Mouse (Mus musculus) lung, embryonic 14.5 days (tissue): ENCODE measurements around the gene H2-Ke6. TPM values are rescaled to one million over a fixed set of nuclear protein-coding genes. Genes with fewer than 3 reads are reported as not detected.

Experiments
- ATAC-seq: fragments of 200-750 bp; cut with Nextera tagmentation; 2 replicates; pipeline ENCODE4 v1.8.0; 2017; ENCODE audit warnings: mild to moderate bottlenecking, moderate TSS enrichment, moderate library complexity; ENCODE audit not compliant: insufficient read depth
- DNase-seq: peaks from one replicate; pipeline ENCODE4 v3.0.0-alpha.2; 2015
- H3K27ac ChIP-seq: fragments of 300-500 bp; sonication (generic); 2 replicates; pipeline ENCODE4 v1.5.1; 2014; ENCODE audit warnings: low read depth, mild to moderate bottlenecking, moderate library complexity
- H3K27me3 ChIP-seq: fragments of 300-500 bp; sonication (generic); 2 replicates; pipeline ENCODE4 v1.6.1; 2014; ENCODE audit warnings: low read length, control low read depth; ENCODE audit not compliant: insufficient read depth
- H3K36me3 ChIP-seq: fragments of 300-500 bp; sonication (generic); 2 replicates; pipeline ENCODE4 v1.6.1; 2014; ENCODE audit warnings: control low read depth; ENCODE audit not compliant: insufficient read depth
- H3K4me1 ChIP-seq: fragments of 300-500 bp; sonication (generic); 2 replicates; pipeline ENCODE4 v1.6.1; 2014; ENCODE audit warnings: antibody characterized with exemption, control low read depth; ENCODE audit not compliant: insufficient read depth
- H3K4me2 ChIP-seq: fragments of 300-500 bp; sonication (generic); 2 replicates; pipeline ENCODE4 v1.6.1; 2014; ENCODE audit warnings: mild to moderate bottlenecking
- H3K4me3 ChIP-seq: fragments of 300-500 bp; sonication (generic); 2 replicates; pipeline ENCODE4 v1.5.1; 2014; ENCODE audit warnings: low read depth, low read length
- H3K9ac ChIP-seq: fragments of 300-500 bp; sonication (generic); 2 replicates; pipeline ENCODE4 v1.6.1; 2014
- H3K9me3 ChIP-seq: fragments of 300-500 bp; sonication (generic); 2 replicates; pipeline ENCODE4 v1.6.1; 2016; ENCODE audit warnings: low read depth, low read length, control low read depth
- CTCF ChIP-seq: IDR thresholded peaks from 2 replicates; pipeline ENCODE4 v1.5.1; 2016; ENCODE audit warnings: antibody characterized with exemption, low read depth
- WGBS: fragments of 180-500 bp; shearing (Covaris S2); extraction: QIAGEN DNeasy Blood & Tissue Kit; methylation state at CpG from one replicate; pipeline ENCODE4 v1.1.7; 2014; 5-methylcytosine and 5-hydroxymethylcytosine counted together
- polyA plus RNA-seq: library from polyadenylated mRNA; unstranded; fragments of >200 nt; fragmentation: Nextera tagmentation; extraction: Ambion mirVana; gene quantifications from 2 replicates; pipeline ENCODE4 v1.2.1, GENCODE M21; 2014

H2-Ke6 gene
- polyA plus RNA-seq, 1 experiment from 2014 or later: 40.6 TPM

- Histone ChIP-seq H3K4me2 (no peak overlapping the region), H3K9me3 (no peaks in the 10 kb centered on the region), H3K27ac (no peak overlapping the region), H3K4me1 (peaks cover 13% of the 10 kb centered on the region; the same call in 1 of the 2 replicates), H3K9ac (no peak overlapping the region), H3K27me3 (0 out of 2 replicates have a peak, but pooled peaks cover 3% of the 10 kb centered on the region), H3K4me3 (no peak overlapping the region), H3K36me3 (peaks cover 44% of the 10 kb centered on the region)
- 75% methylated on average over 8 of the region's 9 CpGs for WGBS
- ATAC-seq (no peak), DNase-seq (no peak)
- TF ChIP-seq CTCF: no peak
Observed at GRCm38 (mm10) chr17:34035517-34035916, 7.7 kb upstream of the H2-Ke6 start.

- DNase-seq (peak; percentile 73), ATAC-seq (no peak)
- peaks cover 21% of the 10 kb centered on the region; the same call in 1 of the 2 replicates for H3K4me1 ChIP-seq
- WGBS: 70% methylated on average over 10 of the region's 10 CpGs
- no peak overlapping the region for H3K4me2 ChIP-seq
- no peak overlapping the region for H3K27ac ChIP-seq
- H3K36me3 ChIP-seq: peaks cover 57% of the 10 kb centered on the region
- TF ChIP-seq CTCF: peak; percentile 71
- H3K27me3 ChIP-seq: 0 out of 2 replicates have a peak, but pooled peaks cover 3% of the 10 kb centered on the region
- no peak overlapping the region for H3K4me3 ChIP-seq
- no peaks in the 10 kb centered on the region for H3K9me3 ChIP-seq
- no peak overlapping the region for H3K9ac ChIP-seq
Observed at GRCm38 (mm10) chr17:34034064-34034463, 6.2 kb upstream of the H2-Ke6 start.

- WGBS: 89% methylated on average over 9 of the region's 9 CpGs
- peak overlapping the region; percentile 79; the same call in 1 of the 2 replicates for H3K4me3 ChIP-seq
- ATAC-seq (no peak), DNase-seq (no peak)
- H3K36me3 ChIP-seq: peaks cover 63% of the 10 kb centered on the region
- peak overlapping the region; percentile 98 for H3K4me2 ChIP-seq
- no peak for TF ChIP-seq CTCF
- peaks cover 15% of the 10 kb centered on the region; the same call in 1 of the 2 replicates for H3K4me1 ChIP-seq
- H3K9ac ChIP-seq: no peak overlapping the region; the same call in 1 of the 2 replicates
- no peaks in the 10 kb centered on the region for H3K27me3 ChIP-seq
- H3K9me3 ChIP-seq: no peaks in the 10 kb centered on the region
- H3K27ac ChIP-seq: no peak overlapping the region
Observed at GRCm38 (mm10) chr17:34033441-34033840, 5.6 kb upstream of the H2-Ke6 start.

GRCm38 (mm10) chr17:34032806-34033205 lies 4.9 kb upstream of the H2-Ke6 start:
- 49% methylated on average over 9 of the region's 9 CpGs for WGBS
- H3K4me3 ChIP-seq: peak overlapping the region; percentile 79
- H3K27ac ChIP-seq: no peak overlapping the region
- no peak for TF ChIP-seq CTCF
- H3K4me2 ChIP-seq: peak overlapping the region; percentile 98
- peak overlapping the region; percentile 92 for H3K9ac ChIP-seq
- H3K27me3 ChIP-seq: no peaks in the 10 kb centered on the region
- DNase-seq (no peak), ATAC-seq (no peak)
- peaks cover 20% of the 10 kb centered on the region; the same call in 1 of the 2 replicates for H3K4me1 ChIP-seq
- H3K36me3 ChIP-seq: peaks cover 63% of the 10 kb centered on the region
- H3K9me3 ChIP-seq: no peaks in the 10 kb centered on the region

GRCm38 (mm10) chr17:34032174-34032632 lies 4.3 kb upstream of the H2-Ke6 start:
- Histone ChIP-seq H3K36me3 (peaks cover 57% of the 10 kb centered on the region), H3K4me1 (peaks cover 26% of the 10 kb centered on the region; the same call in 1 of the 2 replicates), H3K4me2 (peak overlapping the region; percentile 98), H3K9ac (peak overlapping the region; percentile 92), H3K27ac (peak overlapping the region; percentile 96), H3K4me3 (peak overlapping the region; percentile 79), H3K9me3 (no peaks in the 10 kb centered on the region), H3K27me3 (no peaks in the 10 kb centered on the region)
- under 1% methylated on average over 47 of the region's 48 CpGs for WGBS
- TF ChIP-seq CTCF: no peak
- ATAC-seq: peak; percentile 12
- DNase-seq: peak; percentile 79

GRCm38 (mm10) chr17:34031465-34032173 lies 3.8 kb upstream of the H2-Ke6 start, which contains the start of the genes Slc39a7 and Rxrb:
Gene Slc39a7, minus strand, starts transcription at chr17:34031682.
Gene Rxrb, plus strand, starts transcription at chr17:34031812.
- Histone ChIP-seq H3K9me3 (no peaks in the 10 kb centered on the region), H3K27me3 (no peaks in the 10 kb centered on the region), H3K4me3 (peak within 1 kb of the TSS; percentile 79), H3K9ac (peak within 1 kb of the TSS; percentile 92), H3K36me3 (peaks cover 51% of the 10 kb centered on the region), H3K4me1 (peaks cover 29% of the 10 kb centered on the region; the same call in 1 of the 2 replicates), H3K27ac (peak within 1 kb of the TSS; percentile 96), H3K4me2 (peak within 1 kb of the TSS; percentile 98)
- under 1% methylated on average over 79 of the region's 88 CpGs for WGBS
- TF ChIP-seq CTCF: no peak
- peak; percentile 99 for DNase-seq
- peak; percentile 72 for ATAC-seq

- peak; percentile 22; the same call in 1 of the 2 replicates for TF ChIP-seq CTCF
- Histone ChIP-seq H3K36me3 (peaks cover 44% of the 10 kb centered on the region), H3K4me2 (peak overlapping the region; percentile 98), H3K9me3 (no peaks in the 10 kb centered on the region), H3K27ac (peak overlapping the region; percentile 96), H3K9ac (peak overlapping the region; percentile 92), H3K4me3 (peak overlapping the region; percentile 79), H3K4me1 (peaks cover 31% of the 10 kb centered on the region; the same call in 1 of the 2 replicates), H3K27me3 (no peaks in the 10 kb centered on the region)
- WGBS: 3% methylated on average over 20 of the region's 20 CpGs
- no peak for DNase-seq
- ATAC-seq: no peak
Observed at GRCm38 (mm10) chr17:34030861-34031326, 3.0 kb upstream of the H2-Ke6 start.
